Mouse (Mus musculus): ENCODE data around the gene Gm10964. TPM values are rescaled to one million over a fixed set of nuclear protein-coding genes. Genes with fewer than 3 reads are reported as not detected.

Gene Gm10964
- not detected in 2 replicates for polyA plus RNA-seq (2015; fragmentation: Nextera tagmentation; extraction: Ambion mirVana)

GRCm38 (mm10) chr3:103739329-103739728, at the start of gene Gm10964:
Gm10964 (plus strand) TSS chr3:103739366.

GRCm38 (mm10) chr3:103737778-103738571, 1.2 kb upstream of the Gm10964 start, which contains the start of gene Olfml3:
Olfml3 (minus strand) TSS chr3:103738001.

GRCm38 (mm10) chr3:103791230-103792110, 52.3 kb downstream of the Gm10964 start, which contains the start of gene Hipk1:
Hipk1 (minus strand) TSS chr3:103791563.

Other genes with a start within 250 kb of the Gm10964 start
- not detected in 2 replicates for gene Syt6, start 164.1 kb upstream of the Gm10964 start, polyA plus RNA-seq (2015; fragmentation: Nextera tagmentation; extraction: Ambion mirVana)
- gene Atg4a-ps, start 93.3 kb upstream of the Gm10964 start, polyA plus RNA-seq (2015; fragmentation: Nextera tagmentation; extraction: Ambion mirVana) = 0.36 and 0.50 TPM in 2 replicates
- 21.7 and 23.5 TPM in 2 replicates for gene Olfml3, start 1.4 kb upstream of the Gm10964 start, polyA plus RNA-seq (2015; fragmentation: Nextera tagmentation; extraction: Ambion mirVana)
- 5.0 and 5.8 TPM in 2 replicates for gene Hipk1, start 52.2 kb downstream of the Gm10964 start, polyA plus RNA-seq (2015; fragmentation: Nextera tagmentation; extraction: Ambion mirVana)
- gene Dclre1b, start 70.1 kb downstream of the Gm10964 start, polyA plus RNA-seq (2015; fragmentation: Nextera tagmentation; extraction: Ambion mirVana) = 8.2 and 11.0 TPM in 2 replicates
- gene Ap4b1, start 70.2 kb downstream of the Gm10964 start, polyA plus RNA-seq (2015; fragmentation: Nextera tagmentation; extraction: Ambion mirVana) = 19.5 and 20.2 TPM in 2 replicates
- 0.17 TPM in 1 of 2 replicates, not detected in the other for gene Gm43064, start 70.2 kb downstream of the Gm10964 start, polyA plus RNA-seq (2015; fragmentation: Nextera tagmentation; extraction: Ambion mirVana)
- 0.14 and 0.17 TPM in 2 replicates for gene Bcl2l15, start 93.2 kb downstream of the Gm10964 start, polyA plus RNA-seq (2015; fragmentation: Nextera tagmentation; extraction: Ambion mirVana)
- 0.32 and 0.62 TPM in 2 replicates for gene Ptpn22, start 120.4 kb downstream of the Gm10964 start, polyA plus RNA-seq (2015; fragmentation: Nextera tagmentation; extraction: Ambion mirVana)
- gene Rsbn1, start 174.8 kb downstream of the Gm10964 start, polyA plus RNA-seq (2015; fragmentation: Nextera tagmentation; extraction: Ambion mirVana) = 5.4 and 5.7 TPM in 2 replicates
- 7.5 and 8.5 TPM in 2 replicates for gene Phtf1, start 228.7 kb downstream of the Gm10964 start, polyA plus RNA-seq (2015; fragmentation: Nextera tagmentation; extraction: Ambion mirVana)